In the genomic region with DNA sequence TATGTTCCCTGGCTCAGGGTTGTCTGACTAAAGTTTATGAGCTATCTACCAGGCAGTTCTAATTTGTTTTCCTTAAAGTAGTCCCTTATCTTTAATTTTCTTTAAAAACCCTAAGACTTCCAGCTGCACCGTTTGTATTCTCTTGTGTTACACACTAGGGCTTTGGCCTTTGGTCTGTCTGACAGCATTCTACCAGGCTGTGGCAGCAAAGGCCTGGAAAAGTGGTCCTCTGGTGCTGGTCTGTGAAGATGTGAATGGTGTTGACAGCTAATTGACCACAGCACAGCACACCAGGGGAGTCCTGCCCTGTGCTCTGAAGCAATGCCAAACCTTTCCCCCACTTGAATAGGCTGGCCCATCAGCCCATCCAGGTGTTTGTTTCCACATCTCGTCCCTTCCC, we compare ENCODE assay signal across 26 mouse cellular contexts. TPM values are rescaled to one million over a fixed set of nuclear protein-coding genes. Genes with fewer than 3 reads are reported as not detected.
DNase-seq lines count a peak whose midpoint lies in the region; ATAC-seq and TF ChIP-seq lines count a peak whose summit lies in the region.
"Had no signal": no experiment of that assay in that cellular context is flagged by ENCODE, and none has a peak within 500 bp of the region (broad histone marks: within the 10 kb centered on the region; RNA-seq: fewer than 3 reads in every experiment).

No protein-coding gene starts in this region.

- H3K4me1 ChIP-seq in hindbrain, postnatal 0 days (ENCODE audit: insufficient read depth, low read length) = no peaks in the 10 kb centered on the region
- no peaks in the 10 kb centered on the region for H3K4me1 ChIP-seq in hindbrain, embryonic 13.5 days (replicated peaks)
- no peaks in the 10 kb centered on the region for H3K4me1 ChIP-seq in liver, postnatal 0 days (ENCODE audit: insufficient read depth)
- peaks cover 2% of the 10 kb centered on the region; the same call in 1 of the 2 replicates for H3K4me1 ChIP-seq in liver, embryonic 12.5 days
- no peaks in the 10 kb centered on the region for H3K4me1 ChIP-seq in forebrain, embryonic 16.5 days (replicated peaks; ENCODE audit: control insufficient read depth, insufficient read depth, low read length)
- H3K4me1 ChIP-seq: embryonic facial prominence, embryonic 15.5 days; limb, embryonic 13.5 days had no signal

- TF ChIP-seq EP300 in liver, postnatal 0 days (IDR thresholded peaks at IDR 0.05; ENCODE audit: low read depth) = no peak

- no peak overlapping the region for H3K4me2 ChIP-seq in hindbrain, postnatal 0 days (ENCODE audit: low read depth, low read length)
- no peak overlapping the region for H3K4me2 ChIP-seq in hindbrain, embryonic 13.5 days
- H3K4me2 ChIP-seq in liver, postnatal 0 days (ENCODE audit: low read depth, low read length) = no peak overlapping the region
- no peak overlapping the region for H3K4me2 ChIP-seq in liver, embryonic 12.5 days
- no peak overlapping the region for H3K4me2 ChIP-seq in forebrain, embryonic 16.5 days (ENCODE audit: low read length)
- H3K4me2 ChIP-seq: embryonic facial prominence, embryonic 15.5 days; limb, embryonic 13.5 days; liver, embryonic 13.5 days had no signal

- DNase-seq in hindbrain, postnatal 0 days (ENCODE audit: low spot score) = no peak
- no peak for DNase-seq in liver, postnatal 0 days
- DNase-seq in adipocyte (ENCODE audit: low spot score) = peak; percentile 65
- DNase-seq in urinary bladder, postnatal 4 days (ENCODE audit: low spot score in 2 of 2) = no peak
- DNase-seq: adrenal gland, postnatal 10 days; cerebellum, adult 2 months; cerebellum, postnatal 36 days; forebrain, postnatal 0 days; gastrocnemius, postnatal 25 days; kidney, adult 11 months; liver, embryonic 13.5 days; right cerebral cortex, postnatal 4 days; thymus, adult 18-20 months; thymus, postnatal 36 days had no signal

- H3K9ac ChIP-seq in hindbrain, postnatal 0 days (replicated peaks; ENCODE audit: low read length) = no peak overlapping the region
- H3K9ac ChIP-seq in hindbrain, embryonic 13.5 days = no peak overlapping the region
- no peak overlapping the region for H3K9ac ChIP-seq in liver, postnatal 0 days (replicated peaks)
- no peak overlapping the region for H3K9ac ChIP-seq in liver, embryonic 12.5 days
- no peak overlapping the region for H3K9ac ChIP-seq in forebrain, embryonic 16.5 days (replicated peaks; ENCODE audit: low read depth, low read length)
- H3K9ac ChIP-seq: embryonic facial prominence, embryonic 15.5 days; forebrain, postnatal 0 days; limb, embryonic 13.5 days; liver, embryonic 13.5 days had no signal

- peaks cover 88% of the 10 kb centered on the region for H3K36me3 ChIP-seq in hindbrain, postnatal 0 days (ENCODE audit: insufficient read depth, low read length)
- peaks cover 95% of the 10 kb centered on the region for H3K36me3 ChIP-seq in hindbrain, embryonic 13.5 days
- H3K36me3 ChIP-seq in liver, postnatal 0 days (replicated peaks; ENCODE audit: insufficient read depth, low read length) = peaks cover 72% of the 10 kb centered on the region
- peaks cover 99% of the 10 kb centered on the region for H3K36me3 ChIP-seq in liver, embryonic 12.5 days
- H3K36me3 ChIP-seq in forebrain, embryonic 16.5 days (ENCODE audit: control insufficient read depth, insufficient read depth) = peaks cover 50% of the 10 kb centered on the region

- TF ChIP-seq CTCF in hindbrain, postnatal 0 days (IDR thresholded peaks at IDR 0.05; ENCODE audit: low read depth) = peak; percentile 18; the same call in 1 of the 2 replicates
- TF ChIP-seq CTCF in liver, postnatal 0 days (IDR thresholded peaks at IDR 0.05; ENCODE audit: low read depth) = 0 out of 2 replicates have a peak, but pooled peaks have one; percentile 6

- no peak overlapping the region for H3K27ac ChIP-seq in hindbrain, postnatal 0 days
- no peak overlapping the region for H3K27ac ChIP-seq in hindbrain, embryonic 13.5 days
- no peak overlapping the region for H3K27ac ChIP-seq in liver, postnatal 0 days (ENCODE audit: low read depth)
- no peak overlapping the region for H3K27ac ChIP-seq in liver, embryonic 12.5 days
- no peak overlapping the region for H3K27ac ChIP-seq in forebrain, embryonic 16.5 days (ENCODE audit: low read length)
- H3K27ac ChIP-seq: embryonic facial prominence, embryonic 15.5 days; kidney, postnatal 0 days; limb, embryonic 13.5 days; liver, embryonic 13.5 days; macrophage had no signal

- H3K27me3 ChIP-seq in hindbrain, postnatal 0 days (ENCODE audit: insufficient read depth, low read length) = no peaks in the 10 kb centered on the region
- no peaks in the 10 kb centered on the region for H3K27me3 ChIP-seq in hindbrain, embryonic 13.5 days
- no peaks in the 10 kb centered on the region for H3K27me3 ChIP-seq in liver, postnatal 0 days (ENCODE audit: insufficient read depth, low read length)
- H3K27me3 ChIP-seq in liver, embryonic 12.5 days (replicated peaks) = no peaks in the 10 kb centered on the region
- no peaks in the 10 kb centered on the region for H3K27me3 ChIP-seq in forebrain, embryonic 16.5 days (replicated peaks; ENCODE audit: control insufficient read depth, insufficient read depth, low read length)
- H3K27me3 ChIP-seq: embryonic facial prominence, embryonic 15.5 days; limb, embryonic 13.5 days; liver, embryonic 13.5 days had no signal

- H3K4me3 ChIP-seq in hindbrain, postnatal 0 days (ENCODE audit: low read length) = no peak overlapping the region
- H3K4me3 ChIP-seq in hindbrain, embryonic 13.5 days = no peak overlapping the region
- H3K4me3 ChIP-seq in liver, postnatal 0 days (ENCODE audit: low read depth, low read length) = no peak overlapping the region
- no peak overlapping the region for H3K4me3 ChIP-seq in liver, embryonic 12.5 days
- H3K4me3 ChIP-seq in forebrain, embryonic 16.5 days (replicated peaks; ENCODE audit: low read length) = no peak overlapping the region
- H3K4me3 ChIP-seq: embryonic facial prominence, embryonic 15.5 days; limb, embryonic 13.5 days; liver, embryonic 13.5 days had no signal

- 70% methylated on average over 2 of the region's 2 CpGs for WGBS in hindbrain, postnatal 0 days
- 88% methylated on average over 2 of the region's 2 CpGs for WGBS in hindbrain, embryonic 13.5 days
- 76% methylated on average over 2 of the region's 2 CpGs for WGBS in liver, postnatal 0 days (ENCODE audit: insufficient replicate concordance)
- 80% methylated on average over 2 of the region's 2 CpGs for WGBS in liver, embryonic 12.5 days (ENCODE audit: insufficient replicate concordance)
- 88% methylated on average over 2 of the region's 2 CpGs for WGBS in forebrain, embryonic 16.5 days

- H3K9me3 ChIP-seq in hindbrain, postnatal 0 days (ENCODE audit: low read length) = no peaks in the 10 kb centered on the region
- no peaks in the 10 kb centered on the region for H3K9me3 ChIP-seq in hindbrain, embryonic 13.5 days
- no peaks in the 10 kb centered on the region for H3K9me3 ChIP-seq in liver, postnatal 0 days (ENCODE audit: low read length)
- no peaks in the 10 kb centered on the region for H3K9me3 ChIP-seq in liver, embryonic 12.5 days (replicated peaks)
- no peaks in the 10 kb centered on the region for H3K9me3 ChIP-seq in forebrain, embryonic 16.5 days (ENCODE audit: control insufficient read depth, low read length)
- H3K9me3 ChIP-seq: embryonic facial prominence, embryonic 15.5 days; limb, embryonic 13.5 days; liver, embryonic 13.5 days had no signal

- ATAC-seq in hindbrain, postnatal 0 days = no peak
- no peak for ATAC-seq in hindbrain, embryonic 13.5 days (ENCODE audit: low FRiP score)
- no peak for ATAC-seq in liver, postnatal 0 days
- ATAC-seq in liver, embryonic 12.5 days = no peak
- ATAC-seq in forebrain, embryonic 16.5 days = no peak
- ATAC-seq: activated CD4-positive, CD25-positive, alpha-beta regulatory T cell, adult 4 months; forebrain, postnatal 0 days; hindbrain, embryonic 16.5 days had no signal

RNA-seq across cellular contexts. Expression of a gene that starts 6.6 kb away (rescaled TPM):
- total RNA-seq in hindbrain, postnatal 0 days (2014; rRNA removed) = 33.5 and 48.8 TPM in 2 replicates
- polyA plus RNA-seq in hindbrain, postnatal 0 days (2015; fragmentation: Nextera tagmentation; extraction: Ambion mirVana) = 100 and 102 TPM in 2 replicates
- polyA plus RNA-seq in hindbrain, embryonic 13.5 days (2015; fragmentation: Nextera tagmentation; extraction: Ambion mirVana) = 118 and 124 TPM in 2 replicates
- 55.2 and 59.7 TPM in 2 replicates for polyA plus RNA-seq in liver, postnatal 0 days (2015; fragmentation: Nextera tagmentation; extraction: Ambion mirVana)
- polyA plus RNA-seq in liver, embryonic 12.5 days (2016; fragmentation: Nextera tagmentation; extraction: Ambion mirVana) = 105 and 109 TPM in 2 replicates
- polyA plus RNA-seq in forebrain, embryonic 16.5 days (2015; fragmentation: Nextera tagmentation; extraction: Ambion mirVana) = 113 and 116 TPM in 2 replicates

RNA-seq across cellular contexts. Expression of a gene that starts 6.7 kb away (rescaled TPM):
- total RNA-seq in hindbrain, postnatal 0 days (2014; rRNA removed) = 22.4 and 23.1 TPM in 2 replicates
- polyA plus RNA-seq in hindbrain, postnatal 0 days (2015; fragmentation: Nextera tagmentation; extraction: Ambion mirVana) = 4.2 and 5.2 TPM in 2 replicates
- polyA plus RNA-seq in hindbrain, embryonic 13.5 days (2015; fragmentation: Nextera tagmentation; extraction: Ambion mirVana) = 10.6 and 10.9 TPM in 2 replicates
- polyA plus RNA-seq in liver, postnatal 0 days (2015; fragmentation: Nextera tagmentation; extraction: Ambion mirVana) = 1.2 and 1.9 TPM in 2 replicates
- polyA plus RNA-seq in liver, embryonic 12.5 days (2016; fragmentation: Nextera tagmentation; extraction: Ambion mirVana) = 4.8 and 4.9 TPM in 2 replicates
- 10.2 and 11.6 TPM in 2 replicates for polyA plus RNA-seq in forebrain, embryonic 16.5 days (2015; fragmentation: Nextera tagmentation; extraction: Ambion mirVana)

RNA-seq across cellular contexts. Expression of a gene that starts 12.1 kb away (rescaled TPM):
- 31.1 and 35.9 TPM in 2 replicates for total RNA-seq in hindbrain, postnatal 0 days (2014; rRNA removed)
- polyA plus RNA-seq in hindbrain, postnatal 0 days (2015; fragmentation: Nextera tagmentation; extraction: Ambion mirVana) = 32.9 and 34.2 TPM in 2 replicates
- polyA plus RNA-seq in hindbrain, embryonic 13.5 days (2015; fragmentation: Nextera tagmentation; extraction: Ambion mirVana) = 32.9 and 33.3 TPM in 2 replicates
- polyA plus RNA-seq in liver, postnatal 0 days (2015; fragmentation: Nextera tagmentation; extraction: Ambion mirVana) = 48.4 and 51.5 TPM in 2 replicates
- 117 and 127 TPM in 2 replicates for polyA plus RNA-seq in liver, embryonic 12.5 days (2016; fragmentation: Nextera tagmentation; extraction: Ambion mirVana)
- 25.9 TPM in 2 replicates for polyA plus RNA-seq in forebrain, embryonic 16.5 days (2015; fragmentation: Nextera tagmentation; extraction: Ambion mirVana)

RNA-seq across cellular contexts. Expression of a gene that starts 21.4 kb away (rescaled TPM):
- 38.2 and 40.7 TPM in 2 replicates for total RNA-seq in hindbrain, postnatal 0 days (2014; rRNA removed)
- polyA plus RNA-seq in hindbrain, postnatal 0 days (2015; fragmentation: Nextera tagmentation; extraction: Ambion mirVana) = 36.3 and 41.6 TPM in 2 replicates
- 56.1 and 66.8 TPM in 2 replicates for polyA plus RNA-seq in hindbrain, embryonic 13.5 days (2015; fragmentation: Nextera tagmentation; extraction: Ambion mirVana)
- polyA plus RNA-seq in liver, postnatal 0 days (2015; fragmentation: Nextera tagmentation; extraction: Ambion mirVana) = 53.9 and 63.0 TPM in 2 replicates
- 240 and 250 TPM in 2 replicates for polyA plus RNA-seq in liver, embryonic 12.5 days (2016; fragmentation: Nextera tagmentation; extraction: Ambion mirVana)
- polyA plus RNA-seq in forebrain, embryonic 16.5 days (2015; fragmentation: Nextera tagmentation; extraction: Ambion mirVana) = 87.8 and 113 TPM in 2 replicates

RNA-seq across cellular contexts. Expression of a gene that starts 41.5 kb away (rescaled TPM):
- not detected in 2 replicates for total RNA-seq in hindbrain, postnatal 0 days (2014; rRNA removed)
- 0.18 TPM in 1 of 2 replicates, not detected in the other for polyA plus RNA-seq in hindbrain, postnatal 0 days (2015; fragmentation: Nextera tagmentation; extraction: Ambion mirVana)
- 0.26 and 0.32 TPM in 2 replicates for polyA plus RNA-seq in hindbrain, embryonic 13.5 days (2015; fragmentation: Nextera tagmentation; extraction: Ambion mirVana)
- polyA plus RNA-seq in liver, postnatal 0 days (2015; fragmentation: Nextera tagmentation; extraction: Ambion mirVana) = 9.0 and 9.3 TPM in 2 replicates
- polyA plus RNA-seq in liver, embryonic 12.5 days (2016; fragmentation: Nextera tagmentation; extraction: Ambion mirVana) = 17.4 and 19.4 TPM in 2 replicates
- polyA plus RNA-seq in forebrain, embryonic 16.5 days (2015; fragmentation: Nextera tagmentation; extraction: Ambion mirVana) = 0.22 TPM in 1 of 2 replicates, not detected in the other
- total RNA-seq: ES-E14; forebrain, postnatal 0 days; gastrocnemius, postnatal 25 days; layer of hippocampus, postnatal 36 days had no signal
- polyA plus RNA-seq: activated CD4-positive, CD25-positive, alpha-beta regulatory T cell, adult 4 months; forebrain, postnatal 0 days; neural tube, embryonic 14.5 days had no signal
